Mouse (Mus musculus): Measurements from ENCODE around the gene Hdac9. TPM values are rescaled to one million over a fixed set of nuclear protein-coding genes. Genes with fewer than 3 reads are reported as not detected.

The Hdac9 gene
- polyA plus RNA-seq, 1 experiment = 11.1 TPM

GRCm38 (mm10) chr12:34528201-34529164 is 388.4 kb downstream of the Hdac9 start:
- peak overlapping the region; percentile 73 for H3K27ac ChIP-seq (ENCODE audit: insufficient read depth, low read depth, low read length)
- peak overlapping the region; percentile 39 for H3K4me3 ChIP-seq (ENCODE audit: insufficient read depth, low read length)
- peaks cover 21% of the 10 kb centered on the region for H3K4me1 ChIP-seq (ENCODE audit: control insufficient read depth, insufficient read depth, low read length)
- no peak for TF ChIP-seq CTCF (IDR thresholded peaks at IDR 0.05; ENCODE audit: low read depth, low read length)
- TF ChIP-seq POLR2A (IDR thresholded peaks at IDR 0.05; ENCODE audit: borderline replicate concordance, low read depth, low read length) = no peak

GRCm38 (mm10) chr12:34527761-34528160 is 389.1 kb downstream of the Hdac9 start:
- peaks cover 21% of the 10 kb centered on the region for H3K4me1 ChIP-seq (ENCODE audit: control insufficient read depth, insufficient read depth, low read length)
- H3K4me3 ChIP-seq (ENCODE audit: insufficient read depth, low read length) = peak overlapping the region; percentile 39
- no peak overlapping the region for H3K27ac ChIP-seq (ENCODE audit: insufficient read depth, low read depth, low read length)
- TF ChIP-seq POLR2A (IDR thresholded peaks at IDR 0.05; ENCODE audit: borderline replicate concordance, low read depth, low read length) = no peak
- TF ChIP-seq CTCF (IDR thresholded peaks at IDR 0.05; ENCODE audit: low read depth, low read length) = no peak

GRCm38 (mm10) chr12:34521468-34521867 is 395.4 kb downstream of the Hdac9 start:
- H3K4me3 ChIP-seq (ENCODE audit: insufficient read depth, low read length) = no peak overlapping the region
- no peak for TF ChIP-seq POLR2A (IDR thresholded peaks at IDR 0.05; ENCODE audit: borderline replicate concordance, low read depth, low read length)
- no peak for TF ChIP-seq CTCF (IDR thresholded peaks at IDR 0.05; ENCODE audit: low read depth, low read length)
- H3K27ac ChIP-seq (ENCODE audit: insufficient read depth, low read depth, low read length) = no peak overlapping the region
- H3K4me1 ChIP-seq (ENCODE audit: control insufficient read depth, insufficient read depth, low read length) = peaks cover 8% of the 10 kb centered on the region; the same call in 1 of the 2 replicates

GRCm38 (mm10) chr12:34516769-34517562 is 399.9 kb downstream of the Hdac9 start:
- no peak overlapping the region for H3K4me3 ChIP-seq (ENCODE audit: insufficient read depth, low read length)
- no peak for TF ChIP-seq POLR2A (IDR thresholded peaks at IDR 0.05; ENCODE audit: borderline replicate concordance, low read depth, low read length)
- no peak for TF ChIP-seq CTCF (IDR thresholded peaks at IDR 0.05; ENCODE audit: low read depth, low read length)
- peaks cover 13% of the 10 kb centered on the region for H3K4me1 ChIP-seq (ENCODE audit: control insufficient read depth, insufficient read depth, low read length)
- no peak overlapping the region for H3K27ac ChIP-seq (ENCODE audit: insufficient read depth, low read depth, low read length)

GRCm38 (mm10) chr12:34506345-34506744 is 410.6 kb downstream of the Hdac9 start:
- no peak overlapping the region for H3K4me3 ChIP-seq (ENCODE audit: insufficient read depth, low read length)
- peaks cover 5% of the 10 kb centered on the region for H3K4me1 ChIP-seq (ENCODE audit: control insufficient read depth, insufficient read depth, low read length)
- H3K27ac ChIP-seq (ENCODE audit: insufficient read depth, low read depth, low read length) = no peak overlapping the region
- TF ChIP-seq CTCF (IDR thresholded peaks at IDR 0.05; ENCODE audit: low read depth, low read length) = no peak
- no peak for TF ChIP-seq POLR2A (IDR thresholded peaks at IDR 0.05; ENCODE audit: borderline replicate concordance, low read depth, low read length)

GRCm38 (mm10) chr12:34498751-34499626 is 417.9 kb downstream of the Hdac9 start:
- no peak for TF ChIP-seq POLR2A (IDR thresholded peaks at IDR 0.05; ENCODE audit: borderline replicate concordance, low read depth, low read length)
- no peak for TF ChIP-seq CTCF (IDR thresholded peaks at IDR 0.05; ENCODE audit: low read depth, low read length)
- Histone ChIP-seq H3K4me3 (ENCODE audit: insufficient read depth, low read length) (peak overlapping the region; percentile 39), H3K27ac (ENCODE audit: insufficient read depth, low read depth, low read length) (peak overlapping the region; percentile 76), H3K4me1 (ENCODE audit: control insufficient read depth, insufficient read depth, low read length) (peaks cover 6% of the 10 kb centered on the region)

- H3K4me3 ChIP-seq (ENCODE audit: insufficient read depth, low read length) = no peak overlapping the region
- H3K27ac ChIP-seq (ENCODE audit: insufficient read depth, low read depth, low read length) = peak overlapping the region; percentile 25; the same call in 1 of the 2 replicates
- peaks cover 6% of the 10 kb centered on the region; the same call in 1 of the 2 replicates for H3K4me1 ChIP-seq (ENCODE audit: control insufficient read depth, insufficient read depth, low read length)
- TF ChIP-seq CTCF (IDR thresholded peaks at IDR 0.05; ENCODE audit: low read depth, low read length) (no peak), POLR2A (IDR thresholded peaks at IDR 0.05; ENCODE audit: borderline replicate concordance, low read depth, low read length) (no peak)
Measured at GRCm38 (mm10) chr12:34498331-34498730, 418.6 kb downstream of the Hdac9 start.

GRCm38 (mm10) chr12:34497702-34498101 is 419.2 kb downstream of the Hdac9 start:
- peaks cover 6% of the 10 kb centered on the region; the same call in 1 of the 2 replicates for H3K4me1 ChIP-seq (ENCODE audit: control insufficient read depth, insufficient read depth, low read length)
- H3K4me3 ChIP-seq (ENCODE audit: insufficient read depth, low read length) = no peak overlapping the region
- no peak overlapping the region for H3K27ac ChIP-seq (ENCODE audit: insufficient read depth, low read depth, low read length)
- TF ChIP-seq POLR2A (IDR thresholded peaks at IDR 0.05; ENCODE audit: borderline replicate concordance, low read depth, low read length) (no peak), CTCF (IDR thresholded peaks at IDR 0.05; ENCODE audit: low read depth, low read length) (no peak)

- Histone ChIP-seq H3K27ac (ENCODE audit: insufficient read depth, low read depth, low read length) (no peak overlapping the region), H3K4me3 (ENCODE audit: insufficient read depth, low read length) (no peak overlapping the region), H3K4me1 (ENCODE audit: control insufficient read depth, insufficient read depth, low read length) (peaks cover 6% of the 10 kb centered on the region; the same call in 1 of the 2 replicates)
- TF ChIP-seq CTCF (IDR thresholded peaks at IDR 0.05; ENCODE audit: low read depth, low read length) (no peak), POLR2A (IDR thresholded peaks at IDR 0.05; ENCODE audit: borderline replicate concordance, low read depth, low read length) (no peak)
Measured at GRCm38 (mm10) chr12:34495940-34496339, 421.0 kb downstream of the Hdac9 start.

Data from bone marrow macrophage, adult 2 months (primary cell).